Mouse (Mus musculus) intestine, embryonic 14.5 days (tissue): ENCODE measurements at regions not wholly inside any gene's neighbourhood (a gene's known extent, or its start where the extent isn't known, plus 50 kb on each side); places are given as distances from the start of the nearest gene placed in this dataset.

Experiments
- ATAC-seq: fragments of 200-750 bp; cut with Nextera tagmentation; replicated peaks from 2 replicates; pipeline ENCODE4 v1.8.0; 2017; ENCODE audit warnings: low read depth, moderate number of reproducible peaks, moderate TSS enrichment, moderate library complexity; ENCODE audit not compliant: low FRiP score, low TSS enrichment
- DNase-seq: peaks from one replicate; pipeline ENCODE4 v3.0.0-alpha.2; 2018; ENCODE audit warnings: low spot score
- H3K27ac ChIP-seq: fragments of 300-500 bp; sonication (generic); 2 replicates; pipeline ENCODE4 v1.5.1; 2014; ENCODE audit warnings: low read depth, mild to moderate bottlenecking, control low read depth
- H3K27me3 ChIP-seq: fragments of 300-500 bp; sonication (generic); replicated peaks from 2 replicates; pipeline ENCODE4 v1.6.1; 2014; ENCODE audit warnings: low read length, control low read depth; ENCODE audit not compliant: control insufficient read depth, insufficient read depth
- H3K36me3 ChIP-seq: fragments of 300-500 bp; sonication (generic); 2 replicates; pipeline ENCODE4 v1.6.1; 2014; ENCODE audit warnings: low read length, control low read depth; ENCODE audit not compliant: control insufficient read depth, insufficient read depth
- H3K4me1 ChIP-seq: fragments of 300-500 bp; sonication (generic); replicated peaks from 2 replicates; pipeline ENCODE4 v1.6.1; 2014; ENCODE audit warnings: low read length, control low read depth, mixed read lengths; ENCODE audit not compliant: control insufficient read depth, insufficient read depth
- H3K4me2 ChIP-seq: fragments of 300-500 bp; sonication (generic); 2 replicates; pipeline ENCODE4 v1.6.1; 2014; ENCODE audit warnings: low read length
- H3K4me3 ChIP-seq: fragments of 300-500 bp; sonication (generic); 2 replicates; pipeline ENCODE4 v1.5.1; 2014; ENCODE audit warnings: low read depth, low read length, control low read depth, mixed read lengths
- H3K9ac ChIP-seq: fragments of 300-500 bp; sonication (generic); 2 replicates; pipeline ENCODE4 v1.6.1; 2014; ENCODE audit warnings: mild to moderate bottlenecking, low read length
- H3K9me3 ChIP-seq: fragments of 300-500 bp; sonication (generic); 2 replicates; pipeline ENCODE4 v1.6.1; 2016; ENCODE audit warnings: low read length, control low read depth; ENCODE audit not compliant: control insufficient read depth
- WGBS: fragments of 180-500 bp; shearing (Covaris S2); extraction: QIAGEN DNeasy Blood & Tissue Kit; methylation state at CpG from one replicate; pipeline ENCODE4 v1.1.7; 2014; 5-methylcytosine and 5-hydroxymethylcytosine counted together

DNA sequence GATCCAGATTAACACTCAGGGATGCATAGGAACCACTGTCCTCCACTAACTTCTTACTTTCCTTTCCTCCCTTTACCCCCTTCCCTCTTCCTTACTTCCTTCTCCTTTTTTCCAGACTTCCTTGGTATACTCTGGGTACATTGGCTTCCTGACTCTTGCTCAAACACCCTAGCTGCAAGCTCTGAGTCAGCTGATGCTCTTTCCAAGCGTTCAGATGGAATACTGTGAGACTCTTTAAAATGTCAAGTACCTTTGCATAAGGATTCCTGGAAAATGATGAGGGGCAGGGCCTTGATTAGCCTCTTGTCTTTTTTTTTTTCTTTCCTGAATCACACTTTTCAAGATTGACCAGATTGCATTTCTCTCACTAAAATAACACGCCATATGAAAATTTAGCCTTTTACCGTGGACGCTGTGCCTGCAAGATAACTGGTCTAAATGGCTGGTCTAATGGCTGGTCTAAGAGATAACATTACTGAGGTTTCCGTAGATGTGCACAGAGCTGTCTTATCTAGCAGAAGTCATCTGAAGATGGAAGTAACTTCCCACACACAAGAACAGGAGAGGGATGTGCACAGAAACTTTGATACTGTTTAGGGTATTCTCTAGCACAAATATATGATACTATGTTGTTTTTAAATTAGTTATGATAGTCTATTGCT, 404.9 kb downstream of the Rprm start:
- Histone ChIP-seq H3K4me3 (no peak overlapping the region), H3K9ac (no peak overlapping the region), H3K27me3 (no peaks in the 10 kb centered on the region), H3K4me2 (no peak overlapping the region), H3K9me3 (no peaks in the 10 kb centered on the region), H3K4me1 (no peaks in the 10 kb centered on the region), H3K27ac (no peak overlapping the region), H3K36me3 (no peaks in the 10 kb centered on the region)
- DNase-seq (no peak), ATAC-seq (no peak)
- 76% methylated on average over 5 of the region's 5 CpGs for WGBS

- Histone ChIP-seq H3K27me3 (no peaks in the 10 kb centered on the region), H3K4me2 (no peak overlapping the region), H3K4me3 (no peak overlapping the region), H3K9ac (no peak overlapping the region), H3K27ac (no peak overlapping the region), H3K9me3 (no peaks in the 10 kb centered on the region), H3K36me3 (no peaks in the 10 kb centered on the region), H3K4me1 (no peaks in the 10 kb centered on the region)
- WGBS: 12% methylated on average over 4 of the region's 4 CpGs
- DNase-seq (no peak), ATAC-seq (no peak)
Measured at GRCm38 (mm10) chr2:53682599-53682998, 402.8 kb downstream of the Rprm start.

DNA sequence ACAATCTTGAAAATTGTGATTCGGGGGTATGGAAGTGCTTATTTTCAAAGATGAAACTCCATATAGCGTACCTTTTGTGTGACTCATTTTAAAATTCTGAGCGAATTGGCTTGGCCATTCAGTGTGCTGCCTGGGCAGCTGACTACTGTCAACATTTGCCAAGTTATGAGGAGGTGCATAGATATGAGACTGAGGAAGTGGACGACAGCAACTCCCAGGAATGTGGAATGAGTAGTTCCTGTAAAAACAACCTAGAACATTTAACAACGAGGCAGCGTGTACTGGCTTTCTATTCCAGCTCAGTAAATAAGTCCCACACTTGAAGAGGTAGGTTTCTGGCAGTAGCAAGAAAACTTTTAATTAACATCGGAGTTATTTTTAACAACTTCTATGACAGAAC, 398.1 kb downstream of the Rprm start:
- 69% methylated on average over 7 of the region's 7 CpGs for WGBS
- no peak for ATAC-seq

DNA sequence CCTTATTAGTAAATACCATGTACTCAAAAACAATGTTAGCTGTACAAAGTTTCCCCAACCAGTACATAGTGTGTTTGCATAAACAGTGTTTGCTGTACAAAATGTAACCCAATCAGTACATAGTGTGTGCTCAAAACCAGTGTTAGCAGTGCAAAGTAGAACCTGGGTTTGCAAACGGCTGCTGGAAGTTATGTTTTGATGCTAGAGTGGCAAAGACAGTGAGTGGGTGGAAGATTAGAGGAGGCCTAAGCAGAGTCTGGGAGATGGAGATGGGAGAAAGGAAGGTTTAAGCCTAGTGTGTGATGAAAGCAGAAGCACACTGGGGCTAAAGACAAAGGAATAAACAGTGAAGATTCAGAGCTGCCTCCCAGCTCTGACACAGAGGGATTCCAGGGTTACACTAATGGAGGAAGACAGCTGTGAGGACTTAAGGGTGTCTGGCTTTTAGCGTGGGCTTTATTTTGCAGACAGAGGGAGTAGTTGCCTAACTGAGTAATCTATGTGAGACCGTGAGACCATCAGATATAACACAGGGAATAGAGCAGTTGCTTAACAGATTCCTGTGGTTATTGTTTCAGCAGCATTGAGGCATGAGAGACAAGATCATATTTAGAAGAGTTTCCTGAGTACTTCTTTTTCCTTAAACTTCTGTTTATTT, 396.0 kb downstream of the Rprm start:
- no peak for ATAC-seq
- DNase-seq: no peak

More for the DNA sequence above, 398.1 kb downstream of the Rprm start:
- Histone ChIP-seq H3K9ac (no peak overlapping the region), H3K4me3 (no peak overlapping the region), H3K27me3 (no peaks in the 10 kb centered on the region), H3K27ac (no peak overlapping the region), H3K4me1 (no peaks in the 10 kb centered on the region; the same call in 1 of the 2 replicates), H3K9me3 (no peaks in the 10 kb centered on the region), H3K36me3 (no peaks in the 10 kb centered on the region), H3K4me2 (no peak overlapping the region)
- no peak for DNase-seq

GRCm38 (mm10) chr2:53691580-53692118, 393.7 kb downstream of the Rprm start:
- no peak overlapping the region for H3K27ac ChIP-seq
- H3K9me3 ChIP-seq: no peaks in the 10 kb centered on the region
- DNase-seq: no peak
- WGBS: 69% methylated on average over 5 of the region's 5 CpGs
- no peak overlapping the region for H3K9ac ChIP-seq
- H3K4me2 ChIP-seq: no peak overlapping the region
- no peaks in the 10 kb centered on the region for H3K36me3 ChIP-seq
- no peaks in the 10 kb centered on the region; the same call in 1 of the 2 replicates for H3K4me1 ChIP-seq
- H3K4me3 ChIP-seq: no peak overlapping the region
- no peak for ATAC-seq
- no peaks in the 10 kb centered on the region for H3K27me3 ChIP-seq

More for the DNA sequence above, 396.0 kb downstream of the Rprm start:
- Histone ChIP-seq H3K36me3 (no peaks in the 10 kb centered on the region), H3K4me3 (no peak overlapping the region), H3K4me2 (no peak overlapping the region), H3K9me3 (no peaks in the 10 kb centered on the region), H3K9ac (no peak overlapping the region), H3K4me1 (no peaks in the 10 kb centered on the region; the same call in 1 of the 2 replicates), H3K27me3 (no peaks in the 10 kb centered on the region), H3K27ac (no peak overlapping the region; the same call in 1 of the 2 replicates)
- WGBS: 18% methylated on average over 3 of the region's 3 CpGs

DNA sequence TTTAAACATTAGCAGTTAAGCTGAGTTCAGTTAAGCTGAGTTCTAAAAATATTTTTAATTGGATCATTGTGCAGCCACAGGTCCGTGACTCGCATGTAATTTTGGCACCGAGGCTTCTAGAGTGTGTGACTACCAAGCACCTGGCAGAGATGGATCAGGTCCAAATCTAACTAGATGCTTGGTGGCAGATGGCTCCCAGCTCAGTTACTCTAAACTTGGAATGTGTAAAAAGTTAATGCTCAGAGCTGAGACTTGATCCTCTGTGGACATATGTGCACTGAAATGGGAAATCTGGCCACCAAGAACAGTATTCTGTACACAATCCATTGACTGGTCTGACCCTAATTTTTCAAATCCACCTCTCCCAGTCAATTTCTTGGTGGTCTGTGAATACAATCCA, 374.1 kb downstream of the Rprm start:
- H3K36me3 ChIP-seq: no peaks in the 10 kb centered on the region
- 63% methylated on average over 3 of the region's 3 CpGs for WGBS
- ATAC-seq (no peak), DNase-seq (no peak)
- no peak overlapping the region for H3K9ac ChIP-seq
- no peaks in the 10 kb centered on the region for H3K27me3 ChIP-seq
- H3K9me3 ChIP-seq: no peaks in the 10 kb centered on the region
- H3K4me1 ChIP-seq: no peaks in the 10 kb centered on the region
- no peak overlapping the region for H3K27ac ChIP-seq
- no peak overlapping the region for H3K4me3 ChIP-seq
- no peak overlapping the region for H3K4me2 ChIP-seq

GRCm38 (mm10) chr2:53713106-53713640, 372.2 kb downstream of the Rprm start:
- Histone ChIP-seq H3K9me3 (no peaks in the 10 kb centered on the region), H3K36me3 (no peaks in the 10 kb centered on the region), H3K27me3 (no peaks in the 10 kb centered on the region), H3K4me3 (no peak overlapping the region), H3K4me1 (no peaks in the 10 kb centered on the region), H3K9ac (no peak overlapping the region), H3K4me2 (no peak overlapping the region), H3K27ac (no peak overlapping the region)
- no peak for ATAC-seq
- 87% methylated on average over 7 of the region's 7 CpGs for WGBS
- no peak for DNase-seq

GRCm38 (mm10) chr2:53715017-53715416, 370.3 kb downstream of the Rprm start:
- DNase-seq: no peak
- no peaks in the 10 kb centered on the region for H3K36me3 ChIP-seq
- no peak overlapping the region for H3K4me2 ChIP-seq
- H3K27ac ChIP-seq: no peak overlapping the region
- H3K9me3 ChIP-seq: no peaks in the 10 kb centered on the region
- H3K4me3 ChIP-seq: no peak overlapping the region
- H3K27me3 ChIP-seq: no peaks in the 10 kb centered on the region
- no peak overlapping the region for H3K9ac ChIP-seq
- ATAC-seq: no peak
- H3K4me1 ChIP-seq: no peaks in the 10 kb centered on the region
- WGBS: 37% methylated on average over 5 of the region's 5 CpGs
